Mouse (Mus musculus) CH12.LX (cell line): ENCODE measurements at regions not wholly inside any gene's neighbourhood (a gene's known extent, or its start where the extent isn't known, plus 50 kb on each side); places are given as distances from the start of the nearest gene placed in this dataset.

Source experiments
- DNase-seq: peaks from one replicate; pipeline ENCODE4 v3.0.0-alpha.2; 2013; ENCODE audit errors: extremely low read depth
- H3K27ac ChIP-seq: 2 replicates; pipeline ENCODE4 v1.5.1; 2012; ENCODE audit warnings: low read depth, mild to moderate bottlenecking, control low read depth, moderate library complexity; ENCODE audit not compliant: insufficient read depth
- H3K27me3 ChIP-seq: replicated peaks from 2 replicates; pipeline ENCODE3; 2012; ENCODE audit warnings: inconsistent platforms
- H3K36me3 ChIP-seq, 2 experiments: replicated peaks in 1 of 2; 2 replicates each; pipeline versions ENCODE3 to v1.6.1; 2012; ENCODE audit warnings: inconsistent platforms in 1 of 2, low read length in 1 of 2, mild to moderate bottlenecking in 1 of 2, mixed read lengths in 1 of 2, moderate library complexity in 1 of 2; ENCODE audit not compliant: control insufficient read depth in 1 of 2, insufficient read depth in 1 of 2
- H3K4me1 ChIP-seq, 2 experiments: 2 replicates each; pipeline ENCODE4 v1.6.1; 2012; ENCODE audit warnings: inconsistent platforms in 1 of 2, moderate library complexity in 1 of 2; ENCODE audit not compliant: insufficient read depth in 2 of 2, control insufficient read depth in 1 of 2
- H3K4me2 ChIP-seq: 2 replicates; pipeline ENCODE4 v1.6.1; 2012; ENCODE audit warnings: low read depth, mild to moderate bottlenecking, control low read depth; ENCODE audit not compliant: poor library complexity, insufficient read depth, severe bottlenecking
- H3K4me3 ChIP-seq, 3 experiments: fragments of 150-350 bp in 1 of 3; sonication (generic) in 1 of 3; replicated peaks in 1 of 3; 2 replicates each; pipeline versions ENCODE3 to v1.5.1; 2011 to 2012; ENCODE audit warnings: low read depth in 2 of 3, low read length in 2 of 3, mild to moderate bottlenecking in 2 of 3, moderate library complexity in 2 of 3, control low read depth in 1 of 3, improper control_type of control experiment in 1 of 3, inconsistent platforms in 1 of 3, mixed read lengths in 1 of 3; ENCODE audit not compliant: poor library complexity in 1 of 3
- H3K79me2 ChIP-seq: replicated peaks from 2 replicates; pipeline ENCODE4 v1.6.1; 2012; ENCODE audit warnings: mild to moderate bottlenecking, moderate library complexity; ENCODE audit not compliant: control insufficient read depth, poor library complexity, insufficient read depth, severe bottlenecking; ENCODE audit errors: extremely low read depth
- H3K9ac ChIP-seq: 2 replicates; pipeline ENCODE4 v1.6.1; 2012; ENCODE audit warnings: low read depth, mild to moderate bottlenecking, control low read depth, moderate library complexity; ENCODE audit not compliant: insufficient read depth
- H3K9me3 ChIP-seq: replicated peaks from 2 replicates; pipeline ENCODE3; 2012; ENCODE audit warnings: low read length, inconsistent platforms, mixed read lengths
- BHLHE40 ChIP-seq: IDR thresholded peaks from 2 replicates; pipeline ENCODE4 v1.6.1; 2011; ENCODE audit warnings: mild to moderate bottlenecking, low read depth, low read length, improper control_type of control experiment
- CHD2 ChIP-seq: IDR thresholded peaks from 2 replicates; pipeline ENCODE4 v1.6.1; 2011; ENCODE audit warnings: low read length, improper control_type of control experiment
- CTCF ChIP-seq, 2 experiments: IDR thresholded peaks in 1 of 2; conservative IDR thresholded peaks in 1 of 2; 2 replicates each; pipeline ENCODE4 v1.5.1; 2011 to 2012; ENCODE audit warnings: low read depth in 2 of 2, low read length in 2 of 2, improper control_type of control experiment in 1 of 2, inconsistent platforms in 1 of 2, mild to moderate bottlenecking in 1 of 2, moderate library complexity in 1 of 2
- E2F4 ChIP-seq: IDR thresholded peaks from 2 replicates; pipeline ENCODE4 v1.6.1; 2011; ENCODE audit warnings: low read depth, low read length, improper control_type of control experiment; ENCODE audit not compliant: insufficient replicate concordance
- ELF1 ChIP-seq: IDR thresholded peaks from 2 replicates; pipeline ENCODE4 v1.6.1; 2014; ENCODE audit warnings: low read depth, mild to moderate bottlenecking, inconsistent platforms, low read length, improper control_type of control experiment
- ETS1 ChIP-seq: conservative IDR thresholded peaks from 2 replicates; pipeline ENCODE4 v1.6.1; 2012; ENCODE audit warnings: low read depth, mild to moderate bottlenecking, inconsistent platforms, low read length, improper control_type of control experiment, moderate library complexity
- GABPA ChIP-seq: IDR thresholded peaks from 2 replicates; pipeline ENCODE4 v1.6.1; 2012; ENCODE audit warnings: low read depth, low read length, improper control_type of control experiment, inconsistent platforms; ENCODE audit not compliant: insufficient replicate concordance
- JUND ChIP-seq: conservative IDR thresholded peaks from 2 replicates; pipeline ENCODE4 v1.6.1; 2011; ENCODE audit warnings: low read depth, low read length, improper control_type of control experiment
- MAFK ChIP-seq: IDR thresholded peaks from 2 replicates; pipeline ENCODE4 v1.6.1; 2011; ENCODE audit warnings: low read length, improper control_type of control experiment; ENCODE audit not compliant: insufficient replicate concordance
- MAX ChIP-seq: IDR thresholded peaks from 2 replicates; pipeline ENCODE4 v1.6.1; 2011; ENCODE audit warnings: low read length, improper control_type of control experiment
- MAZ ChIP-seq: IDR thresholded peaks from 2 replicates; pipeline ENCODE4 v1.6.1; 2012; ENCODE audit warnings: low read depth, mild to moderate bottlenecking, inconsistent platforms, low read length, improper control_type of control experiment, moderate library complexity
- MEF2A ChIP-seq: IDR thresholded peaks from 2 replicates; pipeline ENCODE4 v1.6.1; 2014; ENCODE audit warnings: low read depth, mild to moderate bottlenecking, inconsistent platforms, low read length, improper control_type of control experiment, borderline replicate concordance
- MYC ChIP-seq: IDR thresholded peaks from 2 replicates; pipeline ENCODE4 v1.6.1; 2011; ENCODE audit warnings: low read depth, mild to moderate bottlenecking, improper control_type of control experiment, low read length
- NELFE ChIP-seq: IDR thresholded peaks from 2 replicates; pipeline ENCODE4 v1.6.1; 2011; ENCODE audit warnings: low read depth, low read length, improper control_type of control experiment
- PAX5 ChIP-seq: IDR thresholded peaks from 2 replicates; pipeline ENCODE4 v1.6.1; 2012; ENCODE audit warnings: low read length, inconsistent platforms, mixed read lengths
- RAD21 ChIP-seq: IDR thresholded peaks from 2 replicates; pipeline ENCODE4 v1.6.1; 2011; ENCODE audit warnings: low read depth, mild to moderate bottlenecking, low read length, improper control_type of control experiment, moderate library complexity
- RCOR1 ChIP-seq: conservative IDR thresholded peaks from 2 replicates; pipeline ENCODE4 v1.6.1; 2012; ENCODE audit warnings: low read depth, mild to moderate bottlenecking, inconsistent platforms, low read length, improper control_type of control experiment
- SIN3A ChIP-seq: IDR thresholded peaks from 2 replicates; pipeline ENCODE4 v1.6.1; 2012; ENCODE audit warnings: low read length, improper control_type of control experiment, inconsistent platforms
- SMC3 ChIP-seq: IDR thresholded peaks from 2 replicates; pipeline ENCODE4 v1.6.1; 2011; ENCODE audit warnings: low read depth, low read length, improper control_type of control experiment
- TBP ChIP-seq: conservative IDR thresholded peaks from 2 replicates; pipeline ENCODE4 v1.6.1; 2011; ENCODE audit warnings: low read depth, low read length, improper control_type of control experiment
- UBTF ChIP-seq: IDR thresholded peaks from 2 replicates; pipeline ENCODE4 v1.6.1; 2012; ENCODE audit warnings: low read depth, mild to moderate bottlenecking, inconsistent platforms, low read length, improper control_type of control experiment, moderate library complexity
- USF2 ChIP-seq: conservative IDR thresholded peaks from 2 replicates; pipeline ENCODE4 v1.6.1; 2011; ENCODE audit warnings: low read depth, low read length, improper control_type of control experiment
- ZC3H11A ChIP-seq: IDR thresholded peaks from 2 replicates; pipeline ENCODE4 v1.6.1; 2012; ENCODE audit warnings: low read depth, mild to moderate bottlenecking, inconsistent platforms, low read length, improper control_type of control experiment
- ZKSCAN1 ChIP-seq: IDR thresholded peaks from 2 replicates; pipeline ENCODE4 v1.6.1; 2012; ENCODE audit warnings: low read depth, inconsistent platforms, low read length, improper control_type of control experiment, borderline replicate concordance
- ZMIZ1 ChIP-seq: IDR thresholded peaks from 2 replicates; pipeline ENCODE4 v1.6.1; 2012; ENCODE audit warnings: low read depth, mild to moderate bottlenecking, inconsistent platforms, low read length, improper control_type of control experiment
- ZNF384 ChIP-seq: IDR thresholded peaks from 2 replicates; pipeline ENCODE4 v1.6.1; 2012; ENCODE audit warnings: low read depth, low read length, improper control_type of control experiment, inconsistent platforms
- dilution Hi-C: fragments of 300-500 bp; cut with MboI; formaldehyde crosslinking; loops from 2 replicates; pipeline ENCODE4 v1.14.3; 2020; ENCODE audit warnings: low sequenced_read_pairs; ENCODE audit not compliant: extremely low pct_unique_long_range_greater_than_20kb, extremely low pct_ligation_motif_present
- in situ Hi-C: fragments of 300-500 bp; cut with MboI; formaldehyde crosslinking; loops from 3 replicates; pipeline ENCODE4 v1.14.3; 2019; ENCODE audit warnings: low sequenced_read_pairs, low pct_ligation_motif_present, low pct_unique_long_range_greater_than_20kb, mixed read lengths

- Histone ChIP-seq H3K79me2 (no peaks in the 10 kb centered on the region), H3K4me1 (no peaks in the 10 kb centered on the region), H3K36me3 (no peaks in the 10 kb centered on the region), H3K4me3 (no peak overlapping the region)
- dilution Hi-C loops = no loop called here
- DNase-seq = no peak
- TF ChIP-seq MYC (no peak), ETS1 (no peak), BHLHE40 (no peak), CTCF (conservative IDR thresholded peaks at IDR 0.05 in 1 of 2, IDR thresholded peaks at IDR 0.05 in 1 of 2; ENCODE audit: low read depth in 2 of 2, low read length in 2 of 2) (no peak), JUND (no peak), GABPA (no peak), ZC3H11A (no peak), MAX (no peak), RAD21 (no peak), USF2 (no peak), SIN3A (no peak), NELFE (no peak), RCOR1 (no peak), MEF2A (no peak), TBP (no peak), E2F4 (no peak)
- TF ChIP-seq, all 38 proteins: peak for 0
- Histone ChIP-seq H3K27me3 (peaks cover 92% of the 10 kb centered on the region), H3K9me3 (peaks cover 4% of the 10 kb centered on the region), H3K9ac (no peak overlapping the region), H3K27ac (no peak overlapping the region), H3K4me2 (no peak overlapping the region)
- in situ Hi-C loops = no loop called here
Measured at GRCm38 (mm10) chr13:54285968-54286367, 85.2 kb upstream of the Cplx2 start.

- H3K4me3 ChIP-seq = no peak overlapping the region
- in situ Hi-C loops = no loop called here
- H3K4me2 ChIP-seq = no peak overlapping the region
- DNase-seq = no peak
- H3K4me1 ChIP-seq = no peaks in the 10 kb centered on the region
- H3K79me2 ChIP-seq = no peaks in the 10 kb centered on the region
- H3K9me3 ChIP-seq = peaks cover 4% of the 10 kb centered on the region
- dilution Hi-C loops = no loop called here
- H3K9ac ChIP-seq = no peak overlapping the region
- H3K27me3 ChIP-seq = peaks cover 87% of the 10 kb centered on the region
- TF ChIP-seq MAFK = no peak
- TF ChIP-seq GABPA = no peak
- TF ChIP-seq SMC3 = no peak
- TF ChIP-seq ZMIZ1 = no peak
- TF ChIP-seq ZKSCAN1 = no peak
- TF ChIP-seq CHD2 = no peak
- no peak for TF ChIP-seq E2F4
- no peak for TF ChIP-seq MYC
- TF ChIP-seq RCOR1 = no peak
- TF ChIP-seq ZNF384 = no peak
- TF ChIP-seq ELF1 = no peak
- TF ChIP-seq UBTF = no peak
- no peak for TF ChIP-seq PAX5
- TF ChIP-seq MAZ = no peak
- no peak for TF ChIP-seq TBP
- H3K36me3 ChIP-seq = no peaks in the 10 kb centered on the region
- no peak overlapping the region for H3K27ac ChIP-seq
Measured at GRCm38 (mm10) chr13:54286616-54287015, 84.5 kb upstream of the Cplx2 start.
